Mouse (Mus musculus): ENCODE data around the gene 1700034J05Rik. TPM values are rescaled to one million over a fixed set of nuclear protein-coding genes. Genes with fewer than 3 reads are reported as not detected.

The 1700034J05Rik gene
- polyA plus RNA-seq, 1 experiment from 2014 or later = 0.21 TPM

DNA sequence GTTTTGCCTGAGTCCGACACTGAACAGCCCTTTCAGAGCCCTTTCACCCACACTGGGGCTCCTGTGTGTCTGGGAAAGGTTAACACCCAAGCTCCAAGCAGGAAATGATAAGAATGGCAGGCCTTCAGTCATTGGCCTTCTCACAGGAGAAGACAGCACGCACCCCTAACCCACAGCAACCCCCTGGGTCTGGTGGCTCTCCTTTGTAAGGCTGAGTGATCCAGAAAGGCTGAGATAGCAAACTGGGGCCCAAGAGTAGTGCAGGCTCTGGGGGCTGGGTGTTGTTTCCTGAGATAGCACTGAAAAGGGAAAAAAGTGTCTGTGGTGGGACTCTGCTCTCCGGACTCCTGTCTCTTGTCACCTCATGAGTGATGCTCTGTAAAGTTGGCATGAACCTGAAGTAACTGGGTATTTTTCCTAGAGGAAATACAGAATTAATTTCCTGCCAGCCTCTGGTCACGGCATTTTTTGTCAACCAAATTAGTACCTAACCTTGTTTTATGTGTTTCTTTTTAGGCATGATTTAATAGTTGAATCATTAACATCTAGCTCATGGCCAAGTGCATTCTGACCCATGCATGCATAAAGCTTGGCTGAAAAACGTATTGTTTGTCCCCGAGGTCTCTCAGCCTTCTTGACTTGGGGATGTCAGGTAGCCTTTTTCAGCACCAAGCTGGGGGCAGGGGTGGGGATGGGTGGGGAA, 7.7 kb downstream of the 1700034J05Rik start:
- Histone ChIP-seq H3K4me2 (ENCODE audit: low read depth, low read length) (no peak overlapping the region), H3K9me3 (replicated peaks; ENCODE audit: control insufficient read depth, low read length) (no peaks in the 10 kb centered on the region), H3K4me3 (replicated peaks; ENCODE audit: low read length) (no peak overlapping the region), H3K4me1 (ENCODE audit: control insufficient read depth, insufficient read depth, low read length) (peaks cover 24% of the 10 kb centered on the region), H3K36me3 (ENCODE audit: control insufficient read depth, insufficient read depth, low read length) (no peaks in the 10 kb centered on the region), H3K27ac (ENCODE audit: low read length) (no peak overlapping the region), H3K27me3 (ENCODE audit: control insufficient read depth, insufficient read depth, low read length) (no peaks in the 10 kb centered on the region), H3K9ac (ENCODE audit: low read length) (no peak overlapping the region)
- WGBS = 68% methylated on average over 6 of the region's 6 CpGs
- ATAC-seq (ENCODE audit: insufficient read depth, low FRiP score) = 0 out of 2 replicates have a peak, but pooled peaks have one; percentile 33

DNA sequence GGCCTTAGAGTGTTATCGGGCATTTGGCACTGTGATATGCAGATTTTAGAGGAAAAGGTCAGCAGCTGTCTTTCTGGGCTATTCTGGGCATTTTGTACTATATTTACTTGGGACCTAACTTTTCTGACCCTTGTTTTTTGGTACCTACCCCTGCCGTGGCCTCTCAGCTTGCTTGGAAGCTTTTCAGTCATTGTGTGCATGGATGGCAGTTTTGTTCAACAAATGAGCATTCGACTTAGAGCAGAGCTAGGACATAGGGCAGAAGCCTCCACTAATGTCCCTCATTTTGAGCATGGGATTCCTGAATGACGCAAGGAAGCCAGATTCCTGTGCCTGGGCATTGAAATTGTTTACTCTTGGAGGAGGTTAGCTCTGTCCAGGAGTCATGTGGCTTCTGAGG, 9.4 kb downstream of the 1700034J05Rik start:
- no peak overlapping the region for H3K4me3 ChIP-seq (replicated peaks; ENCODE audit: low read length)
- no peaks in the 10 kb centered on the region for H3K9me3 ChIP-seq (replicated peaks; ENCODE audit: control insufficient read depth, low read length)
- H3K4me1 ChIP-seq (ENCODE audit: control insufficient read depth, insufficient read depth, low read length) = peaks cover 23% of the 10 kb centered on the region; the same call in 1 of the 2 replicates
- H3K36me3 ChIP-seq (ENCODE audit: control insufficient read depth, insufficient read depth, low read length) = no peaks in the 10 kb centered on the region
- WGBS = 38% methylated on average over 4 of the region's 4 CpGs
- H3K9ac ChIP-seq (ENCODE audit: low read length) = no peak overlapping the region
- ATAC-seq (ENCODE audit: insufficient read depth, low FRiP score) = no peak
- H3K27ac ChIP-seq (ENCODE audit: low read length) = peak overlapping the region; percentile 8
- H3K4me2 ChIP-seq (ENCODE audit: low read depth, low read length) = no peak overlapping the region
- no peaks in the 10 kb centered on the region for H3K27me3 ChIP-seq (ENCODE audit: control insufficient read depth, insufficient read depth, low read length)

GRCm38 (mm10) chr6:146944009-146944408, 10.2 kb downstream of the 1700034J05Rik start:
- Histone ChIP-seq H3K4me1 (ENCODE audit: control insufficient read depth, insufficient read depth, low read length) (peaks cover 21% of the 10 kb centered on the region; the same call in 1 of the 2 replicates), H3K9ac (ENCODE audit: low read length) (no peak overlapping the region), H3K9me3 (replicated peaks; ENCODE audit: control insufficient read depth, low read length) (no peaks in the 10 kb centered on the region), H3K4me3 (replicated peaks; ENCODE audit: low read length) (no peak overlapping the region), H3K36me3 (ENCODE audit: control insufficient read depth, insufficient read depth, low read length) (no peaks in the 10 kb centered on the region), H3K27me3 (ENCODE audit: control insufficient read depth, insufficient read depth, low read length) (no peaks in the 10 kb centered on the region), H3K4me2 (ENCODE audit: low read depth, low read length) (no peak overlapping the region), H3K27ac (ENCODE audit: low read length) (no peak overlapping the region)
- no peak for ATAC-seq (ENCODE audit: insufficient read depth, low FRiP score)

DNA sequence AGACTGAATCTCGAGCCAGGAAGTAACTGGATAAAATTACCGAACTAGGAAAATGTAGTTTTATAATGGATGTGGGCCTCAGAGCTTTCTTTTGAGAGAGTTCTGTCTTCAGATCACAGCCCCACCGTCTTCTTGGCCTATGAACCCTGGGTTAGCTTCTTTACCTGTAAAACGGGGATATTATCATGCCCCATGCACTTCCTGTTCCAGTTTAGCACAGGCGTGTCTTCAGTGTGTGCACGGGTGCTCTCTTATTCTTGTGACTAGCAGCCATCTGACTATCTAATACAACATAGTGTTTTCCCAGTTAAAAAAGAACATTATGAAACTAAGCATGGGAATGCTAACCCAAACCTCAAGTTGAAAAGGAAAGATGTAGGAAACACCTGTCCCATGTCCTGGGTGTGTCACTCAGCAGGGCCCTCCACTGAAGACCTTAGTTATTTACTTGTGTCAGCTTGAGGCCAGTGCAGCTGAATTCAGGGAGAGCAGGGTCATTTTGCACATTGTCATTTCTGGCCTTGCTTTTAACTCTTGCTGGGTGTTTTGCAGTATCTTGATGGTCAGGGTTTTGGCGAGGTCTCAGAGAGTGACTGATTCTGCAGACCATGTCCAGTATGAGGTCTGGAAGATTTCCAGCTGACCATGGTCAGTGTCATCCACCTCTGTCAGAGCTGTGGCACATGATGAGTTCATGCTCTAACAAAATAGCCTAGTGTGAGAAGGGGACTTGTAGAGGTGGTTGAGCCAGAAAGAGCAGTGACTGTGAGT, 12.5 kb downstream of the 1700034J05Rik start:
- 69% methylated on average over 7 of the region's 7 CpGs for WGBS
- Histone ChIP-seq H3K9me3 (replicated peaks; ENCODE audit: control insufficient read depth, low read length) (no peaks in the 10 kb centered on the region), H3K27ac (ENCODE audit: low read length) (peak overlapping the region; percentile 40; the same call in 1 of the 2 replicates), H3K4me1 (ENCODE audit: control insufficient read depth, insufficient read depth, low read length) (peaks cover 12% of the 10 kb centered on the region; the same call in 1 of the 2 replicates), H3K9ac (ENCODE audit: low read length) (no peak overlapping the region), H3K36me3 (ENCODE audit: control insufficient read depth, insufficient read depth, low read length) (no peaks in the 10 kb centered on the region), H3K27me3 (ENCODE audit: control insufficient read depth, insufficient read depth, low read length) (no peaks in the 10 kb centered on the region), H3K4me3 (replicated peaks; ENCODE audit: low read length) (no peak overlapping the region), H3K4me2 (ENCODE audit: low read depth, low read length) (no peak overlapping the region)
- no peak for ATAC-seq (ENCODE audit: insufficient read depth, low FRiP score)

GRCm38 (mm10) chr6:146939026-146939425, 15.2 kb downstream of the 1700034J05Rik start:
- Histone ChIP-seq H3K27ac (ENCODE audit: low read length) (peak overlapping the region; percentile 41; the same call in 1 of the 2 replicates), H3K27me3 (ENCODE audit: control insufficient read depth, insufficient read depth, low read length) (no peaks in the 10 kb centered on the region), H3K9me3 (replicated peaks; ENCODE audit: control insufficient read depth, low read length) (no peaks in the 10 kb centered on the region), H3K9ac (ENCODE audit: low read length) (no peak overlapping the region), H3K4me1 (ENCODE audit: control insufficient read depth, insufficient read depth, low read length) (0 out of 2 replicates have a peak, but pooled peaks cover 2% of the 10 kb centered on the region), H3K36me3 (ENCODE audit: control insufficient read depth, insufficient read depth, low read length) (no peaks in the 10 kb centered on the region), H3K4me2 (ENCODE audit: low read depth, low read length) (no peak overlapping the region), H3K4me3 (replicated peaks; ENCODE audit: low read length) (no peak overlapping the region)
- peak; percentile 83 for ATAC-seq (ENCODE audit: insufficient read depth, low FRiP score)
- WGBS = 64% methylated on average over 8 of the region's 8 CpGs

DNA sequence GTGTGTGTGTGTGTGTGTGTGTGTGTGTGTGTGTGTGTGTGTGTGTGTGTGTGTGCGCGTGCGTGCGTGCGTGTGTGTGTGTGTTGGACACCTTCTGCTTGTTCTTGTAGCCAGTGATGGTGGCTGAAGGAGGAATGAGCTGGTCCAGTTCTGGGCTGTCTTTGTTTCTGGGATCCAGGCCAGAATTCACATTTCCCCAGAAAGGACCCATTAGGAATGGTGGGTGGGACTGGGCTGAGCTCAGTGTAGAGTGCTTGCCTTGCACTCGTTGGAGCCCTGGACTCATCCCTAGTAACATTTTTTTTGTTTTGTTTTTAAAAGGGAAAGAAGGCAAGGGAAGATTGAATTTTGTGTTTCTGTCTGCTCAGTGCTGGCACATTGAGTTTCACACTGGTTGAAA, 18.3 kb downstream of the 1700034J05Rik start:
- Histone ChIP-seq H3K27me3 (ENCODE audit: control insufficient read depth, insufficient read depth, low read length) (no peaks in the 10 kb centered on the region), H3K27ac (ENCODE audit: low read length) (no peak overlapping the region), H3K36me3 (ENCODE audit: control insufficient read depth, insufficient read depth, low read length) (no peaks in the 10 kb centered on the region), H3K9me3 (replicated peaks; ENCODE audit: control insufficient read depth, low read length) (no peaks in the 10 kb centered on the region), H3K9ac (ENCODE audit: low read length) (no peak overlapping the region), H3K4me3 (replicated peaks; ENCODE audit: low read length) (no peak overlapping the region), H3K4me1 (ENCODE audit: control insufficient read depth, insufficient read depth, low read length) (0 out of 2 replicates have a peak, but pooled peaks cover under 1% of the 10 kb centered on the region), H3K4me2 (ENCODE audit: low read depth, low read length) (no peak overlapping the region)
- peak; percentile 35; the same call in 1 of the 2 replicates for ATAC-seq (ENCODE audit: insufficient read depth, low FRiP score)
- 73% methylated on average over 6 of the region's 6 CpGs for WGBS

DNA sequence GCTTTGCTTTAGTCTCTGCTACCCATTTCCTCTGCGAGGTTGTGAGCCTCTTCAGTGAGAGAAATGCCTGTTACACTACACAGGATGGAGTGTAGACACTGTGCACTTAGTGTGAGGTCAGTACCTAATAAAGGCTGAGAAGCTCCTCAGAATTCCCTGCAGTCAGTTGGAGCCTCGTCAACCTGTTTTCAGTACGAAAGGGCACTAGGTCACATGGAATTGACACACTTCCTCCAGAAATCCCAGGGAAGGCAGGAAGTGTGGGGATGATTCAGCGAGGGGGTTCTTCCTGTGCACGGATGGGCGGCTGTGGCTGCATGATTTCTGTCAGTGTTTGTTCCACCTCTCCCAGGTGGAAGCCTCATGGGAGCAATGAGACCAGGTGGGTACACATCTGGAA, 21.1 kb downstream of the 1700034J05Rik start:
- H3K27me3 ChIP-seq (ENCODE audit: control insufficient read depth, insufficient read depth, low read length) = no peaks in the 10 kb centered on the region
- ATAC-seq (ENCODE audit: insufficient read depth, low FRiP score) = peak; percentile 51; the same call in 1 of the 2 replicates
- WGBS = 49% methylated on average over 6 of the region's 6 CpGs
- no peaks in the 10 kb centered on the region for H3K36me3 ChIP-seq (ENCODE audit: control insufficient read depth, insufficient read depth, low read length)
- H3K9ac ChIP-seq (ENCODE audit: low read length) = no peak overlapping the region
- no peaks in the 10 kb centered on the region for H3K9me3 ChIP-seq (replicated peaks; ENCODE audit: control insufficient read depth, low read length)
- peaks cover 11% of the 10 kb centered on the region for H3K4me1 ChIP-seq (ENCODE audit: control insufficient read depth, insufficient read depth, low read length)
- peak overlapping the region; percentile 60; the same call in 1 of the 2 replicates for H3K27ac ChIP-seq (ENCODE audit: low read length)
- no peak overlapping the region for H3K4me3 ChIP-seq (replicated peaks; ENCODE audit: low read length)
- H3K4me2 ChIP-seq (ENCODE audit: low read depth, low read length) = no peak overlapping the region

DNA sequence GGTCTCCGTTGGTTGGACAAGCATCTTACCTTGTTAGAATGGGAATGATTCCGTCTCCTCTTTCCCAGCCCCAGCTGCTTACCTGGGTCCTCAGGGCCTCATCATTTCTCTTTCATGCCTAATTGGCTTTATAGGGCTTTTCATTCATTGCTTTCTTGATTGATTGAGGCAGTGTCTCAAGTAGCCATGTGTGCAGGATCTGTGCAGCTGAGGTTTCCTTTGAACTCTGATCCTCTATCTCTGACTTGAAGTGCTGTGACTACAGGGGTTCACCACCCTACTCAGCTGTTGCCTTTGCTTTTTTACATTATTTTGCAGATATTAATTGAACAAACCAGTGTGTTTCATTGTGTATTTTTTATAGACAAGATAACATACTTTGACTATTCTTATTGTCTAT, 25.2 kb downstream of the 1700034J05Rik start:
- H3K4me3 ChIP-seq (replicated peaks; ENCODE audit: low read length) = no peak overlapping the region
- no peaks in the 10 kb centered on the region for H3K36me3 ChIP-seq (ENCODE audit: control insufficient read depth, insufficient read depth, low read length)
- H3K27ac ChIP-seq (ENCODE audit: low read length) = peak overlapping the region; percentile 42; the same call in 1 of the 2 replicates
- no peak overlapping the region for H3K4me2 ChIP-seq (ENCODE audit: low read depth, low read length)
- 72% methylated on average over 2 of the region's 2 CpGs for WGBS
- no peak for ATAC-seq (ENCODE audit: insufficient read depth, low FRiP score)
- peaks cover 14% of the 10 kb centered on the region for H3K4me1 ChIP-seq (ENCODE audit: control insufficient read depth, insufficient read depth, low read length)
- H3K27me3 ChIP-seq (ENCODE audit: control insufficient read depth, insufficient read depth, low read length) = no peaks in the 10 kb centered on the region
- H3K9ac ChIP-seq (ENCODE audit: low read length) = no peak overlapping the region
- H3K9me3 ChIP-seq (replicated peaks; ENCODE audit: control insufficient read depth, low read length) = no peaks in the 10 kb centered on the region

GRCm38 (mm10) chr6:146928108-146928507, 26.1 kb downstream of the 1700034J05Rik start:
- no peak overlapping the region for H3K4me3 ChIP-seq (replicated peaks; ENCODE audit: low read length)
- peak overlapping the region; percentile 84 for H3K27ac ChIP-seq (ENCODE audit: low read length)
- H3K4me2 ChIP-seq (ENCODE audit: low read depth, low read length) = no peak overlapping the region
- no peaks in the 10 kb centered on the region for H3K9me3 ChIP-seq (replicated peaks; ENCODE audit: control insufficient read depth, low read length)
- no peak for ATAC-seq (ENCODE audit: insufficient read depth, low FRiP score)
- H3K27me3 ChIP-seq (ENCODE audit: control insufficient read depth, insufficient read depth, low read length) = no peaks in the 10 kb centered on the region
- 33% methylated on average over 3 of the region's 3 CpGs for WGBS
- no peaks in the 10 kb centered on the region for H3K36me3 ChIP-seq (ENCODE audit: control insufficient read depth, insufficient read depth, low read length)
- H3K4me1 ChIP-seq (ENCODE audit: control insufficient read depth, insufficient read depth, low read length) = peaks cover 14% of the 10 kb centered on the region
- H3K9ac ChIP-seq (ENCODE audit: low read length) = no peak overlapping the region
